Mouse (Mus musculus): ENCODE data around the gene Serbp1.

Serbp1 gene

DNA sequence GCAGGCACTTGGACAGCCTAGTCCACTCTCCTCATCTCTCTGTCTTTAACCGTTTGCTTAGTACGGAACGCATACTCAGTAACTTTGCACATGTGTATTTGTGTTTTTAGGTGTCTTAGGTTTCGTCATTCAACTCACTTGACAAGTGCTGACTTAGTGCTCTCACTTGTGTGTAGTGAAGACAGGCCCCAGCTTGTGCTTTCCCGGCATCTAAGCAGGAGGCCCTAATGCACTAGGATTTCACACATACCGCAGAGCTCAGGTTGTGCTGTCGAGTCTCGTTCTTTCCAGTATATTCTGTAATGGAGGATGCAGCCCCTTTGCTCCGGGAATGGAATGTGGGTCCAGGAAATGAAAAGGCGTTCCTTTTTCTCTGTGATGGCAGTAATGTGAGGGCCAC lies 65.2 kb downstream of the Serbp1 start:
- no peak for DNase-seq

DNA sequence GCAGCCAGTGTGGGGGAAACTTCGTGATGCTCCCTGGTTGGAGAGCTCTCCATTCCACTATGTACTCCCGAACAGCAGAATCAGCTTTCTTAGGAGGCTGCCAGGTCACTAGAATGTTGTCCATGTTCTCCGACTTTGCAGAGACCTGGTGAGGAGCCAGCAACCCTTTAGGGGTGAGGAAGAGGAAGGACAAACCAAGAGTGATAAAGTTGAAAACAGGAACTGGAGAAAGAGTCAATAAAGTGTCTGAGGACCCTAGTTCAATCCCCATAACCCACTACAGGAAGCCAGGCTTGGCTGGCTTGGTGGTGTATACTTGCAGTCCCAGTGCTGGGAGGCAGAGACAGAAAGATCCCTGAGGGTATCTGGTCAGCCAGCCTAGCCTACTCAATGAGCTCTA lies 71.0 kb downstream of the Serbp1 start:
- DNase-seq: no peak

DNA sequence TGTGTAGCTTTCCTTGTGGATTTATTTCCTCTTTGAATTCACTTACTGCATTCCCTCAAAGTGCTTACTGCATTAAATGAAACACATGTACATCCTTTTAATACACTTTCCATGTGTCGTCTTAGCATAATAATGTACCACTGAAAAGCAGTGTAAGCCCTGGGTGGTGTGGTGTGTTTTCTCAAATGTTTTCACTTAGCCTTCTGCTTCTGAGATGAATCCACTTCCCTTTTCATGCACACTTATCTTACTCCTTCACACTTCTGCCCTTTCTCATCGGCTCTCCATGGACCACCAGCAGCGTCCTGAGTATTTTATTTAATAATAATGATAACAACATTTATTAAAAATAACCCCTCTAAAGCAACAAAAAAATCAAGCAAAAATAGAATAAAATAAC lies 71.8 kb downstream of the Serbp1 start:
- DNase-seq: no peak

DNA sequence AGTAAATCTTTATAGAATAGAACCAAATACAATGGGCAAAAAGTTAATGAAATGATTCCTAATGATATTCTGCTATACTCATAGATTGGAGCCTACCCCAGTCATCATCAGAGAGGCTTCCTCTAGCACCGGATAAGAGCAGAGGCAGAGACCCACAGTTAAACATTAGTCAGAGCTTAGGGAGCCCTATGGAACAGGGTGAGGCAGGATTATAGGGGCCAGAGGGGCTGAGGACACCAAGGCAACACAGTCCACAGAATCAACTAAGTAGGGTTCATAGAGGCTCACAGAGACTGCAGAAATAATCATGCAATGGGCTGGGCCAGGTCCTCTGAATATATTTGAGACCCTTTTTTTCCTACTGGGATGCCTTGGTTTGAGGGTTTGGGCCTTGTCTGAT lies 76.7 kb downstream of the Serbp1 start:
- no peak for DNase-seq

DNA sequence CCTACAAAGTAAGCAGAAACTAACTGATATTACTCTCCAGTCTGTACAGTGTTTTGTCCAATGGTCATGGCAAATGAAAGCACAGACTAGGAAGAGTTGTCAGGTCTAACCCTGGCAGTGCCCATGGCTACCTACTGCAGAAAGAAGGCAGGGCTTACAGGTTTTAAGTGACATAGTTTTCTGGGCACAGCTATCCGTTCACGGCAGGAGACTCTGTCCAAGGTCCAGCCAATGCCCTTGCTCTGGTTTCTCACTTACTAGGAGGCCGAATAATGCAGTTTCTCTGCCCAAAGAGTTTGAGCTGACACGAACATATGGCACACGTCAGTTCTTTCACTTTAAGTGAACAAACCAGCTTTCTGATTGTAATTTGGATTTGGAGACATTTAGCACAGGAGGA lies 79.1 kb downstream of the Serbp1 start:
- no peak for DNase-seq

DNA sequence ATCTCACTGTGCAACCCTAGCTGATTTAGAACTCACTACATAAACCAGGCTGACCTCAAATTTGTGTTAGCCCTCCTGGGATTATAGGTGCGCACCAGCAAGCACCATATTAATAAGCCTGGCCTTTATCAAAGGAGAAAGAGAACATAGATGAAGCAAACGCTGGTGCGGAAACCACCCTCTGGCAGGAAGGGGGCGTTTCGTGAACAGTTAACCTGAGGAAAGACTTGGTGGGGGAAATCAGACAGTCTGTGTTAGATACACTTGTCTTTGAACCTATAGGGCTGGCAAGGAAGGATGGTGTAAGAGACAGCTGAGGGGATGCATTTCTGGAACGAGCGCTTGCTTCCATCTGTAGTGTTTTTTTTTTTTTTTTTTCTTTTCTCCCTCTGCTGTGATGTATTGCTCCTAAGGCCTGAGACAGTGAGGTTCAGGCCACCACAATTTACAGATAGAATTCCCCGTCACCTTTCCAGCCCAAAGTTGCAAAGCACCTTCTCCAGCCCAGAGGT lies 79.9 kb downstream of the Serbp1 start:
- DNase-seq: no peak

DNA sequence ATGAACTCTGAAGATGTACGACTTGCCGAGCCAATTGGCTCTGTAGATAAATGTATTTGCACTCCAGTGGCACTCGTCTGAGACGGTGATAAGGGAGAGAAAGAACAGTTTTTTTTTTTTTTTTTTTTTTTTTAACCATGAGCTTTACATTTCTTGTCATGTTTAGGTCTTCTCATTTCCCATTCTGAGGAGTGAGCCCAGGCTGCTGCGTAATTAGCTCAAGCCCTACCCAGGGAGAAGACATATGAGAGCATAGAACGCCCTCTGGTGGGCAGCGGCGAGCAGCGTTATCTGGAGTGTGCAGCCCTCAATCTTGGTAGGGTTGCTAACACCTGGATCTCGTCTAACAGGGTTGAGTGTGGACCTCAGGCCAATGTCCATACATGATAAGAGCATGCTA lies 80.5 kb downstream of the Serbp1 start:
- DNase-seq: peak; percentile 39

DNA sequence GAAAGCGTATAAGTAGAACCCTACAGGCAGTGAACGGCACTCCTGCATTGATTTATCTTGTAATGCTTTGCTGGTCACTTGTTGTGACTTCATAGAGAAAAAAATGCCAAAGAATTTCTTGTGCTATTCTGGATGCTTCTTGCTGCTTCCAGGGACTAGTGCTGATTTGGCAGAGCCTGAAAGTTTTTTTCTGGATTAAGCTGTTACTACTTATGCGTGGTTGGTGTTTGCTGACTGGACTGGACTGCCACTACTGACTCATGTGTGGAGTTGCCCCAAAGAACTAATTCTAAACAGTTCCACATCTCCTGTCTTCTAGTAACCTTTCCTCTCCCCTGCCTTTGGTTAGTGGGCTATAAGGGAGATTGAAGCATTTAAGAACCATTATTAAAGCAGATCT lies 85.8 kb downstream of the Serbp1 start:
- DNase-seq: no peak

DNA sequence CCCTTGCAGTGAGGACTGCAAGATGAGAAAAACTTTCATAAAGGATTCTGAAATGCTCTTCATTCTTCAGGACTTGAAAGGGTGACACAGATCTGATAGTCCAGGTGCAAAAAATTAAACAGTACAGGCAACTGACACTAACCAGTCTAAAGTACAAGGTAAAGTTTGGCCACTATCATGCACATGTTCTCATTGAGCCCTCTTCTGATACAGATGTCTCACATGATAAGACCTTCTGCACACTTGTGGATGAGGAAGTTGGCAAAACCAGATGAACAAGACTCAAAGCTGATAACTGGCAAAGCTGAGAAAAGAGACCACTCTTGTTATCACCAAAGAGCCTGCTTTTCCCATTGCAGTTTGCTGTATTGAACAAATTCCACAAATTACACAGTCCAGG lies 100.0 kb downstream of the Serbp1 start:
- DNase-seq: no peak

DNA sequence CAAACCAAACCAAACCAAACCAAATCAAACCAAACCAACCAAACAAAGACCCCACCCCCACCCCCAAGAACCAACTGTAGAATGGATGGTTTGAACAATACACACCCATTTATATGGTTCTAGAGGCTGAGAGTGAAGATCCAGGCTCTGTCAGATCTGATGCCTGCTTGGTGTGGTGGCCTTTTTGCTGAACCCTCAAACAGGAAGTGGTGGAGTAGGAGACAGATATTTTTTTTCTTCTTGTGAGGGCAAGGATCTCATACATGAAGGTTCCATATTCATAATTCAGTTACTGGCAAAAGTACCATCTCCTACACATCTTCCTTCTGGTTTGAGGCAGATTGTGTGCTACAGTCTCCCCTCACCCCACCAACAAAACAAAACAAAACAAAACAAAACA lies 101.5 kb downstream of the Serbp1 start:
- no peak for DNase-seq
